Mouse (Mus musculus) mesoderm, embryonic 11.5 days (tissue): ENCODE measurements around the gene 4833439L19Rik.
A peak's percentile ranks its signal among the peaks of the same experiment; 100 is the strongest.

Experiments
- DNase-seq: peaks from one replicate; pipeline ENCODE4 v3.0.0-alpha.2; 2012; ENCODE audit warnings: low read depth, low spot score

4833439L19Rik gene

DNA sequence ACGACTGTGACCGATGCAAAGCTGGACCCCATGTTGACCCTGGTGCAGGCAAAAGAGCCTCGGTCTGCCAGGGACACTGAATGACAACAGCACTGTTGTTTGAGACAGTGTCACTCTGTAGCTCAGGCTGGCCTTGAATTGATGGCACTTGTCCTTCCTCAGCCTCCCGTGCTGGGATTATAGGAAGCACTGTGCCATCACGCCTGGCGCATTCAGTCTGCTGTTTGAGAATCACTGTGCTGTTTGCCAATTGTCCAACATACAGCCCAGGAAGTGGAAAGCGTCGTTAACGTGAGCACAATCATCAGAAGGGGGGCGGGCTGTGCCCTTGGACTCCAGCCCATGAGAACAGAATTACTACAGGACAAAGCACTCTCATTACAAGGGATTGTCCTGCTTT is 16.9 kb upstream of the 4833439L19Rik start:
- DNase-seq, result no peak

DNA sequence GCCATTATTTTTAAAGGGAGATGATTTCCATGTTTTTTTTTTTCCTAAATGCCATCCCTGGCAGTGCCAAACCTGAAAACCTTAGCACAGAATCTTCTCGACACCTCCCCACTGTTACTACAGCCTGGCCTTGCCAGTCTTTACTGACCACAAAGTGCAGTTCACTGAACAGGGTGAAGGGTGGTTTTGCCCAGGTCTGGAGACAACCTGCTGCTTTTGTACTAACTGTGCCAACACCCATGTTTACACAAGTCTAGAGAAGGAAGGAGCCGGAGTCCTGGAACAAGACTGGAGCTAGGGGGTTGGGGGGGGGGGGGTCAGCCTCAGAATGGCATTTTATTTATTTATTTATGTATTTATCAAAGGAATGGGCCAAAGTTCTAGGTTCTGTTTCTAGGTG is 16.1 kb upstream of the 4833439L19Rik start:
- DNase-seq, result no peak

DNA sequence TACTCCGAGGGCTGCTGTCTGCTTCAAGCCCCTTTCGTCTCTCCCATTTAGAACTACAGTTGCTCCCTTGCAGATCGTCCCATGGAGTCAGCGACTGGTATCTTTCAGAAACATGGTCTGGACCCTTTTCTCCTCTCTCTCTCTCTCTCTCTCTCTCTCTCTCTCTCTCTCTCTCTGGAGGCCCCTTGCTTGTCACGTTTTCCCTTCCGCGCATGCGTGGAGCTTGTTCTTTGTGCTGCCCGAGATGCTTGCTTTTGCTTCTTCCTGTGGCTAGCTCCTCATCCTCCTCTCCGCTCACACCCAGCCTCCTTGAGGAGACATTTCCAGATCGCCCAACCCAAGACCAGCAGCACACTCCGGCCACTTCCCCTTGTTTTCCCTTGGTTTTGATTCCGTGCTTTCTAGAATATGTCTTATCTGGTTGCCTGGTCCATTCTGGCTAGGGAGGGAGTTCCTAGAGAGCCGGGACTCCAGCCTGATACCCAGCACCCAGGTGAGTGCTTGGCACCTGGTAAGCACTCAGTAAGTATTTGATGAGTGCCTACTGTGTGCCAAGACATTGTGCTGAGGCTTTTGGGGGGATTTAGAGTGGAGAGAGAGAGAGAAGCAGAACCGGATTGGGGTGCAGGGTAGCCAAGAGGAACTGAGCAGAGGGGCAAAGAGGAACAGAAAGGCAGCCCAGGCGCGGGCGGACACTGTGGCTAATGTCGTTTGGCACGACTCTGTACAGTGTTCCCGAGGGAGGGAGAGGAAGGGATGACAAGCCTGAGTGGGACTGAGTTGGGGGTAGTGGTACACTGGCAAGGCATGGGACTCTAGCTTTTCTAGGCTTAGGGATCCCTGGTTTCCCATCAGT is 12.6 kb upstream of the 4833439L19Rik start:
- no peak for DNase-seq

DNA sequence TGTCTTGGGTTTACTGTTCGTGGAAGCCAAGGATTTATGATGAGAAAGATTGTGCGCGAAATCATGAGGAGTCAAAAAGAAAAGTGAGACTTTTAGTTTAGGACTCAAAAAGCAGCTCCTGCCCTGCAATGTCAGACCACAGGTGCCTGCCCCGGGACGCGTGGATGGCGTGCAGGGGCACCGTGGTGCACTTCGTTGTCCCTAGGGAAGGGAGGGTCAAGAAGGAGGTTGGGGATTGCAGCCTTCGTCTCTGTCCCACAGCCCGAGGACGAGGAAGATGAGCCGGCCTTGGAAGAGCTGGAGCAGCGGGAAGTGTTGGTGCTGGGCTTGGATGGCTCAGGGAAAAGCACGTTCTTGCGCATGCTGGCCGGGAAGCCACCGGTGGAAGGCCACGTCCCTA is 10.3 kb upstream of the 4833439L19Rik start:
- DNase-seq, result no peak

DNA sequence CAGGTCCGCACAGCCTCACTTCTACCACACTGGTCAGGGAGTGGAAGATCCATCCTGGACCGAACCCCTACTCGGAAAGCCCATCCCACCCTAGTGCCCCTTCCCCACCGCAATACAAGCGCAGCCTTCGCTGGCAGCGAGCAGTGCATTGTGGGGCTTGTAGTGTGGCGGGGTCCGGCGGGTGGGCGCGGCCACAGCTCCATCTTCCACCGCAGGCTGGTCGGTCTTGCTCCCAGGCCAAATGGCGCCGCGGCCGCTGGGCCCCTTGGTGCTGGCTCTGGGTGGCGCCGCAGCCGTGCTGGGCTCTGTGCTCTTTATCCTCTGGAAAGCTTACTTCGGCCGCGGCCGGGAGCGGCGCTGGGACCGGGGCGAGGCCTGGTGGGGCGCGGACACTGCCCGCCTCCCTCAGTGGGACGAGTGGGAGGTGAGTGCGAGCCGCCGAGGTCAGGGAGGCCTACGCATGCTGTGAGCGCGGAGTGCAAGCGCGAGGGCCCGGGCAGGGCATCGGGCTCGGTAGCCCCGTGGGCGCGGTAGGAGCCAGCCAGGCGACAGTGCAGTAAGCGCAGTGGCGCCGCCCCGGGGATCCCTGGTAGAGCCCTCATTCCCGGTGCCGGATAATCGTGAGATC is 9.7 kb upstream of the 4833439L19Rik start, which contains the start of gene Arl10:
Gene Arl10, plus strand, starts transcription at position 162 of the 628 bp plus-strand sequence.
- peak; percentile 75 for DNase-seq

DNA sequence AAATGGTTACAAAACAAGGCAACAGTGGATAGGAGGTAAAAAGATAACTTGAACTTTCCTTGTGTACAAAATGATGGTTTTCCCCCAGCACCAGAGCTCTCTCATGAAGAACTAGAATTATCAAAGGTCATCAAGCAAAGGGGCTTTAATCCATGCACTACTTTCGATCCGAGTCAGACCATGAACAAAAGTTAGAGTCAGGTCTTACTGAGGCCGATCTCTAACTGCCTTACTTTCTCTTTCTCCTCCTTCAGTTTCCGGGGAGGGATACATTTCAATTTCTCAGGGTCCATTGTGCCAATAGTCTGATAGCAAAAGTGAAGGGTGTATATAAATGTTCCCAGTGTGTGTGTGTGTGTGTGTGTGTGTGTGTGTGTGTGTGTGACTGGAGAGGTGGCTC is 7.4 kb upstream of the 4833439L19Rik start:
- DNase-seq, result no peak

DNA sequence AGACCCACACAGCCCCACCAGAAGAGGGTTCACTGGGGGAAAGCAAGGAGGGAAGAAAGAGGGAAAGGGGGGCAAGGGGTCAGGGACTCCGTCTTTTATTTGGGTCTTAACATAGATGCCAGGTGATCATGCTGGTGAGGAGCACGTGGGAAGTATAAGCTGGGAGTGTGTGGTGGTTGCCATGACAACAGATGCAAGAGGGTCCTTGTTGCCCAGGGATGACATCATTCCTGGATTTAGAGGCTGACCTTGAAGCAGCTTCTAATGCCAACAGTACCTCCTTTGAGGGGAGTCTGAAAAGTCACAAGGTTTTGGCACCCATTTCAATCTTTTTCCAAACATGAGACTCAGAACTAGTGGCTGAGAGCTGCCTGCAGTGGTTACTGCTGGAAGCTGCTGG is 6.4 kb upstream of the 4833439L19Rik start:
- DNase-seq, result peak; percentile 35

DNA sequence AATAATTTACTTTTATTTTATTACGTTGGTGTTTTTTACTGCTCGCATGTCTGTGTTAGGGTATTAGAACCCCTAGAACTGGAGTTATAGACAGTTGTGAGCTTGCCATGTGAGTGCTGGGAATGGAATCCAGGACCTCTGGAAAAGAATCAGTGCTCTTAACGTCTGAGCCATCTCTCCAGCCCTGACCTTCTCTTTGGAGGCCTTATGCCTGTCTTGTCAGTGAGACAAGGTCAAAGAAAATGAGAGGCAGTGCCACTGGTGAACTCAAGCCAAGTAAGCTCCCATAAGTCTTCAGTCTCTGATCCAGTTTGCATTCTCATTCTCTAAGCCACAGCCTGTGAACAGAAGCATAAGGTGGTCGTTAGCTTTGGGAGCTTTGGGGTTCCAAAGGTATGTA is 5.5 kb upstream of the 4833439L19Rik start:
- DNase-seq, result no peak

DNA sequence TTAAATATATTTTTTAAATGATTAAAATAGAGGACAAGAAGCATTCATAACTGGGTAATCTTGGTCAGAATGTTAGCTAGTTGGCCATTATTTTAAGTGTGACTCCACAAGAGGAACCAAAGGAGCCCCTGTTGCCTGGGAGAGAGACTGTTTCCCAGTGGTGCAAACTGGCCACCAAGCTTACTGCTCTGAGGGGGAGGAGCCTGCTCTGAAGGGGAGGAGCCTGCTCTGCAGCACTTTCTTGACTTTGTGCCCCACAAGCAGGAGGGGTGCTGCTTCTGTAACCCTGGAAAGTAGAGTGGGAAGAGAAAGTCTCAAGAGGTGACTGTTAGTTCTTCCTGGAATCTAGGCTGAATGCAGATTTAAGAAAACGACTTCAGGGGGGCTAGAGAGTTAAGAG is 4.0 kb upstream of the 4833439L19Rik start:
- DNase-seq, result no peak

DNA sequence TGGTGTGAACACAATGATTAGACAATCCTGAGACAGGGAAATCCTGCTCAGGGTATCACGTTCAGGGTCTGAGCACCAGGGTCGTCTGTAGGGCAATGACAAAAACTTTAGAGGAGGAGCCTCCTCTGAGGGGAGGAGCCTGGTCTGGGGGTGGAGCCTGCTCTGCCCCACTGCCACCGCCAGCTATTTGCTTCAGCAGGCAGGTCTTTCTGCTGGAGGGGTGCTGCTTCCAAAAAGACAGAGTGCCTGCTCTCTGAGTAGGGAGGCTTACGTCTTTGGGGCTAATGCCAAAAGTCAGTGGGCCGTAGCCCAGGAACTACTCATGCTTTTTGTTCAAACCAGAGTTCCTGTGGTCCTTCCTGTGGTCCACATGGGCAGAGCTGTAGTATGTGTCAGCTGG is 3.1 kb upstream of the 4833439L19Rik start:
- no peak for DNase-seq

DNA sequence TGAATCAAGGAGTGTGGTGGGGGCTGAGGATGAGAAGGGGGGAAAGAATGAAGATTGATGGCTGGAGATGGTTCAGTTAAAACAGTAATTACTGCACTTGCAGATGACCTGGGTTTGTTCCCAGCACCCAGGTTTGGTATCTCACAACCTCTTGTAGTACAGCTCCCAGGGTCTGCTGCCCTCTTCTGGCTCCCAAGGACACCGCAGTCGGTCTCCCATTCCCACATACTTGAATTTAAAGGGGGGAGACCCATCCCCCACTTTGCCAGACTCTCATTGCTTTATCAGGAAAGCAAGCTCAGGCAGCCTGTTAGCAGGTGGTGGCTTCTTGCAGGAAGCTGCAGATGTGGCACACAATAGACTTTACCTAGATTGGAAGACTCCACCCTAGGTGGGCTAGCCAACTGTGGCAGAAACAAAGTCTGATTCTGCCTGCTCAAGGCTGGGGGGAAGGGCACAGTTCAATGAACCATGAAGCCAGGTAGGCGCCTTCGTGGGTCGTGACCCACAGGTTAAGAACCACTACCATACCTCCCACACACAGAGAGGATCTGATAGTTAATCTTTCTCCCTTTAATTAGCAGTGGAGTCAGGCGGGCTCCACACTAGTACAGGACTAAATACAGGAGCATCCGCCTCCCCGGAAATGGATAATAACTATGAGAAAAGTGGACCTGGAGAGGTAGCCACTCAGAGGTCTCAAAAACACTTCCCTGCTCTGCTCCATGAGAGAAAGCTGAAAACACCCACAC is 535 bp upstream of the 4833439L19Rik start:
- DNase-seq, result peak; percentile 67

DNA sequence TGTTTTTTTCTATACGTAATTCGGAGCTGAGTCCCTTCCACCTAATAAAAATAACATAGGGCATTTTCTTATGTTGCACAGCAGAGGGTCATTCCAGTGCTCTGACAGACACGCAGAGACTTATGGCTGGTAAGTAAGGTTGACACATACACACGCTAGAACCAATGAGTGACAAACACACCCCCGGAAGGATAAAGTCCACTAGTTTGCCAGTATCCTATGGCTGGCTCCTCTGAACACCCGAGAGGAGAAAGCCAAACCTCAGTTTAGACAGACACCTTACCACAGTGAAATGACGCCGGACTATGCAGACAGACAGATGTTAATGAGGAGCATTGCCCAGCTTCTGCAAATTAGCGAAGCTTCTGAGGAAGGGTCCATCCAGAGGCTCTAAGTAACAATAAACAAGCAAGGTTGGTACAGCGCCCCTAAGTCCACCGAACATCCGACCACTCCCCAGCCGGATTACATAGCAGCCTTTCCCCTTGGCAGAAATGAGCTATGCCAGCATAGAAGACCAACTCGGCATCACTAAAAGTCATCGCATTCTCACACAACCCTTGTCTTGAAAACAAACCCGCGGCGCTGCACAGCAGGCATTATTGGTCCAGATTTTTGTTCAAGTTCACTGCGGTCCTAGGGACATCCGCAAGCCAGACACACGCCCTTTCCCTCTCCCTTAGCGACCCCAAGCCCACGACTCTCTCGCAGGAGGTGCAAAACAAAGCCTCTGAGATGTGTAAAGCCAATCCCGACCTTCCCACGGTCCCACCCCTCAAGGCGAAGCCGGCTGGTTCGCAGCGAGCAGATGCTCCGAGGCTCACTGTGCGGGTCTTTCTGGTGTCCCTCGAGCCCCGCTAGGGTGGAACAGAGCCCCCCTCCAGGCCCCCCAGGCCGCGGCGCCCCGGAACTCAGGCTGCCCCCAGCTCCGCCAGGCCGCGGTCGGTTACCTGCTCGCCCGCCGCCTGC is 719 bp downstream of the 4833439L19Rik start:
- peak; percentile 30 for DNase-seq

DNA sequence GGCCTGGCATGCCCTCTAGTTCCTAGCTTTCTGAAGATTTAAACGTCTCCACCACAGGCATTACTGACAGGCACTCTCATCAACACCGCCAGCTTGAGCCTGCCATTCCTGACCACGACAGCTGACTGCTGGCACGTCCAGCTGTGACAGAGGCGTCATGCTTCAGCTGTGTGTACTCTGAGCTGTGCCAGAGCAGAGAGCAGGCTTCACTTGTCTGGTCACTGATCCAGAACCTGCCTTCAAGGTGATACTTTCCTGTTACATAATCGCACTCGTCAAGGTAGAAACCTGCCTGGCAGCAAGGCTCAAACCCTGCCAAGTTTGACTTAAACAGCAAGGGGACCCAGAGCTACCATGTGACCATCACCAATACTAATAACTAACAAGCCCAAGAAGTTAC is 2.7 kb downstream of the 4833439L19Rik start:
- no peak for DNase-seq

DNA sequence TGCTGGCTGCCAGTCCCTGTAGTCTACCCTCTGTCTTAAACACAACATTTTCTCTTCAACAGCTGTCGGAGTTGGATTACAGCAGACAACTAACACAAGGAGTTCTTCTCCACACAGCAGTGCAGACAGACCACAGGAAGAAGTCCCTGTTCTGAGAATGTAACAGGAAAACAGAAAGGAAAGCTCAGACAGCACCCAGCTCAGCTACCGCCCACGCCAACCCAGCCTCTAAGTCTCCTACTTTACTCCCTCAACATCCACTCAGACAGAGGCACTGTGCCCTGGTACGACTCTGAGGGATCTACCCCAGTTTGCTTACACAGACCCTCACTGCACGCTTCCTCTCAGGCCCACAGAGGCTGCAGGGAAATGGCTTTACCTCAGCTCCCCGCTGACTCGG is 4.6 kb downstream of the 4833439L19Rik start:
- no peak for DNase-seq

DNA sequence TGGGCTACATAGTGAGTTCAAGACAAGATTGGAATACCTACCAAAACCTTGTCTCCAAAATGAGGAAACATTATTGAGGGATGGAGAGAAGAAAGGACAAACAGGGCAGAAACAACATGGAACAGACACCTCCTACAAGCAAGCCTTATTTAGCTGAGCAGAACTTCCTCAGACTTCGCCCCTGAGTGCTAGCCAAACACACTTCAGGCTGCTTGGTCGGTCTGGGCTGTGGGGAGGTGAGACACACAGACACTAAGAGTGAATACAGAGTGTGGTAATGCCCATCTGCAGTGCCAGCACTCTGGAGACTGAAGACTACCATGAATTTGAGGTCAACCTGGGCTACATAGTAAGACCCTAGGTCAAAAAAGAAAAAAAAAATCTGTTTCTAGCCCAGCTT is 5.6 kb downstream of the 4833439L19Rik start:
- DNase-seq, result no peak

DNA sequence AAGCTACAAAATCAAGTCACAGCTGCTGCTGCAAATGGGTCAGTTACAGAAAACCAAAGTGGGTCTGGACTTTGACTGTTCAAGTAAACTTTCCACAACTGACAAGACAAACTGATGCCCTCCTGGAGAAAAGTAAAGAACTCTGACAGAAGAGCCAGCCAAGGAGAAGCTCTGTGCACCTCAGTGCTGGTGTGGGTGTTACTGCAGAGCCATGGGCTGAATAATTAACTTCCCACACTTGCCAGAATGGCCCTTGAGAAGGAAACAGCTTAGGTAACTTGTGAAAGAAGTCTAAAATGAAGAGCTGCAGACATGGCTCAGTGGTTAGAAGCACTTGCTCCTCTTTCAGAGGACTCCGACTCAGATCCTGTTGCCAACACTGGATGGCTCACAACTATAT is 7.6 kb downstream of the 4833439L19Rik start:
- DNase-seq, result no peak

DNA sequence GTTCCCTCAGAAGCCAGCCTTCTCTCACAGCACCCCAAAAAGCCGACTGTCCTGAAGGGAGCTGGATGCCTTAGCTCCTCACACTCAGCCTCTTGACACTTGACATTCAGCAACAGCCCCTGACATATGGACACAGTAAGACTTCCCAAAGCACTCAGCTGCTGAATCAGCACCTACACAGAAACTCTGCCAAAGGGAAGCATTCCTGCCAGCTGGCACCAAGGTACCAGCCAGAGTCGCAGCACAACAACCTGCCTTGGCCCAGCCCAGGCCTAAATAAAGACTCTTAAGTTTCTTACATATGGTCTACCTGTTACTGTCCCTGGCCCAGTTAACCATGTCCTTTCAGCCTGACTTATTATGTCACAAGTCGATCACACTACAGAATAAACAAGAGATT is 8.4 kb downstream of the 4833439L19Rik start:
- DNase-seq, result no peak

DNA sequence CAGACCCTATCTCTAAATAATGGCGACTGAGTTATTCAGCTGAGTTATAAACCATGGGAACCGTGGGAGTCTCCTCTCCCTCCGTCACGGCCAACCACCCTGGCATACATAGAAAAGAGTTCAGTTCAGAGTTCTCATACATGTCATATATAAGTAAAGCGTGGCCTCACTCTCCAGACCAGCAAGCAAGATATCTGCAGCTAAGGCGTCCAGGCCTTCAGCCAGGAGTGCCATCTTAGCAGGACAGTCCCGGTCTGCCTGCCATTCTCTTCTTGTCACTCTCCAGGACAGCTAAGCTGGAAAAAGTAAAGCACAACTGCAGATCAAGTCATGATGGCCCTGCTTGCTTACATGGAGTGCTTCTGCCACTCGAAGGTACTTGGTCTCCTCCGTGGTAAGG is 9.1 kb downstream of the 4833439L19Rik start:
- no peak for DNase-seq

DNA sequence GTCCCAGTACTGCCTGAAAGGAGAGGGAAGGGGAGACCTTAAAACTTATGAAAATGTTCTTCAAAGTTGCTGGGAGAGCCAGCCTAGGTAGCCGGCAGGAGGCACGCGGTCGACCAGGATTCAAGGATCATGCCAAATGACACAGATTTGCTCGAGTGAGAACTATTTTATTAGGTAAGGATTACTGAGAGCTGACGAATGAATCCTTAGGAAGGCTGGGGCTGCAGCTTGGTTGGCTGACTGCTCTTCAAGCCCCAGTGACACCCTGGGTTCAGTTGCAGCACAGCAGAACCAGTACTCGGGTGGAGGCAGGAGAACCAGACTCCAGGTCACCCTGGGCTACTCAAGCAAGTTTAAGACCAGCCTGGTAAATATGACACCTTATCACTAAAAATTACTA is 17.2 kb downstream of the 4833439L19Rik start:
- DNase-seq, result no peak

DNA sequence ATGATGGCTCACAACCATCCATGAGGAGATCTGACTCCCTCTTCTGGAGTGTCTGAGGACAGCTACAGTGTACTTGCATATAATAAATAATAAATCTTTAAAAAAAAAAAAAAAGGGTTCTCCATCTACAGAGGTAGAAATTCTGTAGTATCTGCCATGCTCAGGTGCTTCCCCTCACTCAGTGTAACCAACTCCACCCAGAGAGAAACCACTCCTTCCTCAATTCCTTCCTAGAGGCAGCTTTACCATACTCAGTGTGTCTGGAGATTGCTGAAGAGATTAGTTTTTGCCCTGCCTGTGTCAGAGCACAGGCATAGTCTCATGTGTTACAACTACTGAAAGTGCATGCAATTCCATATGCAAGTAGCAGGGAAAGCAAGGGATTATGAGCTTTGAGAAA is 33.1 kb downstream of the 4833439L19Rik start:
- DNase-seq, result no peak

DNA sequence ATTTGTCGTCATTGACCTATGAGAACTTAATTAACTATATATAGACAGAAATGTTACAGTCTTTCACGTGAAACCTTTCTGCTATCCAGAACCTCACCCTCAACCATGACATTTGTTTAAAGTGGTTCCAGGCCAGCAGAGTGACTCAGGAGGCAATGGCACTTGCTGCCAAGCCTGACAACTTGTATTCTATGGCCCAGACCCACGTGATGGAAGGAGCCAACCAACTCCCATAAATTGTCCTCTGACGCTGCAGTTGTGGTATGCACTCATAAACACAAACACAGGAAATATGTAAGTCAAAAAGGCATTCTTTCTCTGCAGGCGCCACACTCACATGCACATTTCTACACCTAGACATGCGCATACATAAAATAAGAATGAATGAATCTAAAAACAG is 38.1 kb downstream of the 4833439L19Rik start:
- DNase-seq, result no peak
